Mouse (Mus musculus) cerebellum, postnatal 36 days (tissue): ENCODE measurements around the gene Pltp.

Source experiments
- DNase-seq, 2 experiments: peaks; one replicate each; pipeline ENCODE4 v3.0.0; 2021 to 2022; ENCODE audit warnings: mixed read lengths in 2 of 2

The Pltp gene

DNA sequence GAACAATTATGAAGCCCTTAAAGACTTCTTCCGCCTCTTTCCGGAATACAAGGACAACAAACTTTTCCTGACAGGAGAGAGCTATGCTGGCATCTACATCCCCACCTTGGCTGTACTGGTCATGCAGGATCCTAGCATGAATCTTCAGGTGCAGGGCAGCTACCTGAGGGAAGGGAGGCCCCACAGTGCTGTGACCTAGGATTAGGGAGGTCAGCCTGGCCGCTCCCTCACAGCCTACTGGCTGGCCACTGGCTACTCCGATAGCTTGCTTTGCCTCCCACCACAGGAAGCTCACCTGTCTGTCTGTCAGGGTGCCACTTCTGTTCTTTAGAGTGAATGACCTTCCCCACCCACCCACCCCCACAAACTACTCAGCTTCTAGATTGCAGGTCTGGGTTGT, 22.3 kb downstream of the Pltp start:
- no peak for DNase-seq

- DNase-seq: no peak
Measured at GRCm38 (mm10) chr2:164834531-164834930, 23.0 kb downstream of the Pltp start.

- peak; percentile 89 to 94 for DNase-seq
Measured at GRCm38 (mm10) chr2:164833314-164833959, 24.1 kb downstream of the Pltp start, which contains the start of gene Neurl2. TSS of gene Neurl2 (minus strand) at chr2:164833456.

DNA sequence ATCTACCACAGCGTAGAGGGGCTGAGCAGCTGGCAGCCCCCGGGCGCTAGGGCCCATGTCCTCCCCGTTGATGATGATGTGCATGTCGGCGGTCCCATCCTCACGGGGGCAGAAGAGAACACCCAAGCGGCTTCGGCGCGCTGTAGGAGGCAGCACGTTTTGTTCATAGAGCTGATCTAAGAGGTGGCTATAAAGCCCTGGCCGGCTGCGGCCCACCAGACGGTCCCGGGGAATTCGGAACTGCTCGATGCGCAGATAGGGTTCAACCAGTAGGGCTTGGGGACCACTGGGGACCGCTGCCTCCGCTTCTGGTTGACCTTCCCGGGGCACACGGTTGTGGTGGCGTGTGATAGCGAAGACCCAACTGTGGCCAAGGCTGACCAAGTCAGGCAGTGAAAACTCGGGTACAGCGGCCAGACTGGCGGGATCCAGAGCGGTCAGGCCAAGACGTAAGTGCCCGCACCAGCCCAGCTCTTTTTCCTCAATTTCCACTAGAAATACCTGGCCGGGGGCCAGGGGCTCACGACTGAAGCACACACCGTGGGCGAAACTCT, 24.7 kb downstream of the Pltp start, which contains the start of gene Ctsa:
Ctsa (plus strand) TSS at position 126 of the 554 bp plus-strand sequence.
- peak; percentile 71 to 77 for DNase-seq

DNA sequence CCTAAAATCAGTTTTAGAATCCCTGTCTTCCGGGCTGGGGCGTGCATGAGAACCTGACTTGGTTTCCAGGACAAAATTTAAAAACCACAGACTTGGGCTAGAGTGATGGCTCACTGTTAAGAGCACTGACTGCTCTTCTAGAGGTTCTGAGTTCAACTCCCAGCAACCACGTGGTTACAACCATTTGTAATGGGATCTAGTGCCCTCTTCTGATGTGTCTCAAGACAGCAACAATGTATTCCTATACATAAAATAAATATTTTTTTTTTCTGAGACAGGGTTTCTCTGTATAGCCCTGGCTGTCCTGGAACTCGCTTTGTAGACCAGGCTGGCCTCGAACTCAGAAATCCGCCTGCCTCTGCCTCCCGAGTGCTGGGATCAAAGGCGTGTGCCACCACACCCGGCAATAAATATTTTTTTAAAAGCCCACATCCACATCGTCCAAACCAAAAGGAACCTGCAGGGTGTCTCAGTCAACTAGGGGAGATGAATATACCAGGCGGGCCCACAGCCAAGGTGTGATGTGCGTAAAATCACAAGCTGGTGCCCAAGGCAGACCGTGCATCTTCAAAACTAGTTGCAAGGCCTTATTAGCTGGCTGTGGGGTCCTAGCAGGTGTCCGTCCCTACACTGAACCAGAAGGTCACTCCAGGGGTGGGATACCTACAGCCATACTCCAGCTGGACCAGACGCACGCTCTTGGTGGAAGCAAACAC, 25.3 kb downstream of the Pltp start:
- DNase-seq: peak in 1 of 2 experiments; percentile 46

- DNase-seq: no peak
Measured at GRCm38 (mm10) chr2:164831029-164831428, 26.5 kb downstream of the Pltp start.

- DNase-seq: no peak
Measured at GRCm38 (mm10) chr2:164829090-164829489, 28.4 kb downstream of the Pltp start.

DNA sequence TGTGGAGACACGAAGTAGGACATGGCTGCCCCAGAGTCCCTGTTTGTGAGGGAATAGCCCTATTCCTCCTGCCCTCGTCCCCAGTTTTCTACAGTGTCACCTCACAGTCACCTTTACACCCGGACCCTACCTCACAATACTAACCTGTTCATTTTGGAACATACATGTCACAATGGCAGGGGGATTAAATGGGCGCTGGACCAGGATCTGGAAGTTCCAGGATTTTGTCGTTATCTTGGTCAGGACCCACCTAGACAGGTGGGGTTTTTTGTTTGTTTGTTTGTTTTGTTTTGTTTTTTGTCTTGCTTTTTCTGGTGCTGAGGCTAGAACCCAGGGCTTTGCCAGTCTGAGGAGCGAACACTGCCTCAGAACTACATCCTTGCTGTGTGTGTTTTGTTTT, 29.1 kb downstream of the Pltp start, which contains the start of gene Spata25:
Spata25 (minus strand) TSS at position 101 of the 400 bp plus-strand sequence.
- no peak for DNase-seq

- DNase-seq: no peak
Measured at GRCm38 (mm10) chr2:164827146-164827850, 30.2 kb downstream of the Pltp start.

DNA sequence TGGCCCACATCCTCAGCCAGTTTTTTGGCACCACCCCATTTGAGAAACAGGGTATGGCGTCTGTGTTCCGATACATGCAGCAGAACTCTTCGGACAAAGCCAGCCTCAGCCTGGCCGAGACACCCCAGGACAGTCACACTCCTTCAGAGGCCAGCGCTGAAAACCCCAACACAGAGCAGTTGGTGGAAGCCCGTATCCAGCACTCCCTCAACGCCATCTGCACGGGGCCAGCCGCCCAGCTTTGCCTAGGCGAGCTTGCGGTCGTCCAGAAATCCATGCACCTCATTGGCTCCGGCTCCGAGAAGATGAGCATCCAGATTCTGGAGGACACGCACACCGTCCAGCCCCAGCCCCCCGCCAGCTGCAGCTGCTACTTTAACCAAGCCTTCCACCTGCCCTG, 32.0 kb downstream of the Pltp start:
- DNase-seq: no peak

- DNase-seq: no peak
Measured at GRCm38 (mm10) chr2:164823969-164824368, 33.5 kb downstream of the Pltp start.

DNA sequence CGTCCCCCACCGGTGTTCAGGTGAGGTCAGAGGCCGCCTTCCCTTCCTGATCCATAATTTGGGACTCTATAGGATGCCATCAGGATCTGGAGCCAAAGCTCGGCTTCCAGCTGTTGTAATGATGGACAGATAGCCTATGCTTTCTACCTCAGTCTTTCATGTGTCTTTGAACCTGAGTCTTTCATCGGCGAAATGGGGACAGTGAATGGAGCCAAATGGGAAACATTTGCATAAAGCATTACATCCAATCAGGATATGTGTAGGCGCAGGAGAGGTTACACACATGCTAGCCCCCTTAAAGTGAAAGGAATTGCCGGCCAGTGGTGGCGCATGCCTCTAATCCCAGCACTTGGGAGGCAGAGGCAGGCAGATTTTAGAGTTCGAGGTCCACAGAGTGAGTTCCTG, 34.3 kb downstream of the Pltp start:
- no peak for DNase-seq

GRCm38 (mm10) chr2:164822636-164823165, 34.8 kb downstream of the Pltp start, which contains the start of gene Zswim1:
TSS of gene Zswim1 (plus strand) at chr2:164822686.
- DNase-seq: peak; percentile 100

DNA sequence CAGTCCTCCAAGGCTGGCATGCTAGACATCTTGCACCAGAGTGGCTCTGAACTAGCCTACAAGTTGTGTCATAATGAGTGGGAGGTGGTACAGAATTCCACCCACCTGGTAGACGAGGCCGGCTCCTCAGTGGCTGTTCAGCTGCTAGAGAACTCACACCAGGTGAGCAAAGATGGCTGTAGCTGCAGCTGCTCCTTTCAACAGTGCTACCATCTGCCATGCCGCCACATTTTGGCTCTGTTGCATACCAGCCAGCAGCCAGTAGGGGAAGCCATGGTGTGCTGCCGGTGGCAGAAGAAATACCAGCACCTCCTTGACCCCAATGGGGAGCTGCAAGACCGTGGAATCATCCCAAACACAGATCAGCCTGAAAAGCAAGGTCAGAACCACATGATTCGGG, 36.5 kb downstream of the Pltp start:
- DNase-seq: peak in 1 of 2 experiments; percentile 40

DNA sequence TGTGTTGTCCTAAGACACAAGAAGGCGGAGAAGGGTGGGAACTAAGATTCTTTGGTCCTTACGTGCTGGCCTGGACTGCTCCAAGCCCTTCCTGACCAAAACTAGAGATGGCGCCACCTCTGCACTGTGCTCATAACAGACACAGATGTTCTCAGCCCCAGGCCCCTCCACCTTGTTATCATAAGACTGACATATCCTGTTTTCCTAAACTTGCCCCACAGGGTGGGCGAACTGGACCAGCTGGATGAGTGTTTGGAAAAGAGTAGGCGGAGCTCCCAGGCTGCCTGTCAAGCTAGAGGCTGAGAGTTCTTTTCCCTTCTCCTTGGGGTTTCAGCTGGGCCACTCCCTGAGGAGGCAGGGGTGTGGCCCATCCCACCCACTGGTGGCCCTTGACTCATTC, 39.8 kb downstream of the Pltp start:
- DNase-seq: no peak

DNA sequence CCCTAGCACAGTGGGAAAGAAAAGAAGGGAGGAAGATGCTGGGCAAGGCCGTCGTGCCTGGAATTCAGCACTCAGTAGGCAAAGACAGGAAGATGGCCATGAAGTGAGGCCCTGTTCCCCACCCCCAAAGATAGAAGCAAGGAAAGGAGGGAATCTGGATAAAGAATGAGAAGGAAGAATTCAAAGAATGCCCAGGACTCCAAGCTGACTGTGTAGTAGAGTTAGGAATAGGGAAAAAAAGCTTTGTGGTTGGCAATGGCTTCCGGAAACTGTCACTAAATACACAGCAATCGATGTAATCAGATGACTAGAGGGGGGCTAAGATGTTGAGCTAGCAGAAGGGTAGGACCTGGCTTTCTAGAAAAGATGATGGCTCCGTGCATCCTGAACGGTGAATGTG, 40.3 kb downstream of the Pltp start:
- DNase-seq: no peak

- no peak for DNase-seq
Measured at GRCm38 (mm10) chr2:164815821-164816220, 41.7 kb downstream of the Pltp start.

DNA sequence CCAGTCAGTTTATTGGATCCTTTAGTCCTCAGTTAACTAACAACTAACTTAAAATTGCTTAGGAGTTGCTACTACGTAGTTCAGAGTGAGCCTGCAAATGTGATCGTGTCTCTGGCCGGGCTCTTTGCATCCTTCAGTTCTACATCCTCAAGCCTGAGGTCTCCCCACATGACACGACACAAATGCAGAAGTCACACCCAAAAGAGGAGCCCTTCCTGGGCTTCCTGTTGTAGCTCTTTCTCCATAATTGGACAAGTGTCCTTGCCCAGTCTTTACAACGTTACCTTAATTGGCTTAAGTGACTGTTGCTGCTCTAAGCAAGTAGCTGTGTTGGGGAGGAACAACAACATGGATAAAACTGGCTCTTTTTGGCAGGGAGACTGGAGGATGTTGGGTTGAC, 42.2 kb downstream of the Pltp start:
- no peak for DNase-seq

DNA sequence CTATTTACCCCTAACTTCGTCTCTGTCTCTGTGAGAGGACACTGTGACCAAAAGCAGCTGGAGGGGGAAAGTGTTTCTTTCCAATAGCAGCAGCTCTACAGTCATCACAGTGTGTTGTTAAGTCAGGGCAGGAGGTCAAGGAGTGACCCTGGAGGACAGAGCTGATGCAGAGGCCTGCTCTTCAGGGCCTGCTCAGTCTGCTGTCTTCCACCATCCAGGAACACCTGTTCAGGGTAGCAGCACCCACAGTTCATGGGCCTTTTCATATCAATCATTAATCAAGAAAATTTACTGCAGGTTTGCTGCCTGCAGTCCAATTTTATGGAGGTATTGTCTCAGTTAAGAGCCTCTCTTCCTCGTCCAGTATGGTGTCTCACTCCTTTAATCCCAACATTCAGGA, 44.0 kb downstream of the Pltp start:
- DNase-seq: no peak

- no peak for DNase-seq
Measured at GRCm38 (mm10) chr2:164806614-164807013, 50.9 kb downstream of the Pltp start.

DNA sequence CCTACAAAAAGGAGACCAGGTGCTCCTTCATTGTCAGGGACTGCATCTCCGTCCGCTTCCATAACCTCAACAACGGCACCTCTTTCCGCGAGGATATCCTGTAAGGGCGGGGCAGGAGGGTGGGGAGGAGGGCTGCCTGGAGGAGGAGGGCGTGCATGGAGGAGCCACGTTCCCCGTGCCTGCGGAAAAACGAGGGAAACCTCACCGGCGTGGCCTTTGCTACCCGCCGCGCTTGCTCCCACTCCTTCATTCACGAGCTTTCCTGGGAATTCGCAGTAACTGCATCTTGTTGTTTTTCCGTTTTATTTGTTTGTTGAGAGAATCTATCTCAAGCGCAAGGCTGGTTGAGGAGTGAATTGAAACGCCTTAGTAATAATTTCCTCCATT, 52.2 kb downstream of the Pltp start:
- no peak for DNase-seq

- peak; percentile 96 to 100 for DNase-seq
Measured at GRCm38 (mm10) chr2:164804533-164805331, 52.8 kb downstream of the Pltp start, which contains the start of the genes Acot8 and Zswim3. TSS of gene Acot8 (minus strand) at chr2:164804882. TSS of gene Zswim3 (plus strand) at chr2:164805098.
